Mouse (Mus musculus) kidney, postnatal 14 days (tissue): Measurements from ENCODE around the gene Mthfd1.

Experiments used
- DNase-seq: peaks from one replicate; pipeline ENCODE4 v3.0.0; 2022; ENCODE audit warnings: mixed read lengths

Gene Mthfd1

DNA sequence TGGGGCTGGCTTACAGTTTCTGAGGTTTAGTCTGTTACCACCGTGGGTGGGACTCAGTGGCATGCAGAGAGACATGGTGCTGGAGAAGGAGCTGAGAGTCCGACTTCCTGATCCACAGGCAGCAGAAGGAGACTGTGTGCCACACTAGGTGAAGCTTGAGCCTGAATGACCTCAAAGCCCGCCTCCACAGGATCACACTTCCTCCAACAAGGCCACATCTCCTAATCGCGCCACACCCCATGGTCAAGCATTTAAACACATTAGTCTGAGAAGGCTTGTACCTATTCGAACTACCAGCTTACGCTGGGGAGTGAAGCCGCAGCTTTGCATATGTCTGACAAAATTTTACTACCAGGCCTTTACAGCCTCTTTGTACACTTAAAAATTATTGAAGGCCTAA, 50.0 kb downstream of the Mthfd1 start:
- no peak for DNase-seq

DNA sequence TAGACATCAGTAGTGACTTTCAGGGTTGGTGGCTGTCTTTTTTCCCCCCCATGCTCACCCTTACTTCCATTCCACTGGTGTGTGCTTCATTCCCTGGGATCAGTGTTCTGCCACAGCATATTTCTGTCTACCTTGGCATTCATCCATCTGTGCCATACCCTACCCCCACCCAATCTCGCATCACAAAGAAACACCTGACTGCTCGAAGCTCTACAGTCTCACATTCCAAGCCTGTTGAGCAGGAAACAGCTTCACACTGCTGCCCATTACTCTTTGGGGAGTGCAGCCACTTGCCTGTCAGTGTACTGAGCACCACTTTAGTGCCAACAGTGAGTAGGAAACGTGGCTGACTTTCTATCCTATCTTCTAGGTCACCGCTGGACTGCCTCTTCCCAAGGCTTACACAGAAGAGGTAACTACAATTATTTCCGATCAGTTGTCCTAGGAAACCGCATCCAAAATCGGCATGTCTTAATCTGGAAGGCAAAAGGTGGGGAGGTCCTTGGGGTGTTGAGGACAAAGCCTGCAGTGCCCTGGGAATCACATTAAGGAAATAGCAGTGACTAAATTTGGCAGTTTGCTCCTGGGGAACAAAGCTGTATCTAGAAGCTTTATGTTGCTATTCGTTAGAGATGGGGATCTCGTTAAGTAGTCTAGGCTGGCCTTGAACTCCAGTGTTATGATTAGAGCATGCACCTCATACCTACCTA, 51.9 kb downstream of the Mthfd1 start:
- peak; percentile 22 for DNase-seq

DNA sequence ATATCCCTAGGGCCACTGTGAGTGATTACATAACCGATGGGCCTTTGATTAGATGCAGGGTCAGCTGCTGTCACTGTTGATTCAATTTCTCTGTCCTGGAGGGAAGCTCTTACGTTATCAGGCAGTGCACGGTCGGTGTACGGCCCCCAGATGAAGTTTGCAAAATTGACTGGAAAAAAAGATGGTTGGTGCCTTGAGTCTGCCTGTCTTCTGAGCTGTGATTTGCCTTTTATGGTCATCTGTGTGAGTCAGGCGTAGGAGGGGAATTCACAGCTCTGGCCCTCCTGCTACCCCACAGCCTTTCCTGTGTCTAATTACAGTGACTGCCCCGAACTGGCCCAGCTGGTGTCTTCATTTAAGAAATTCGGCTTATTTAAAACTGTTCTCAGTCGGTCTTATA, 52.9 kb downstream of the Mthfd1 start:
- peak; percentile 38 for DNase-seq

DNA sequence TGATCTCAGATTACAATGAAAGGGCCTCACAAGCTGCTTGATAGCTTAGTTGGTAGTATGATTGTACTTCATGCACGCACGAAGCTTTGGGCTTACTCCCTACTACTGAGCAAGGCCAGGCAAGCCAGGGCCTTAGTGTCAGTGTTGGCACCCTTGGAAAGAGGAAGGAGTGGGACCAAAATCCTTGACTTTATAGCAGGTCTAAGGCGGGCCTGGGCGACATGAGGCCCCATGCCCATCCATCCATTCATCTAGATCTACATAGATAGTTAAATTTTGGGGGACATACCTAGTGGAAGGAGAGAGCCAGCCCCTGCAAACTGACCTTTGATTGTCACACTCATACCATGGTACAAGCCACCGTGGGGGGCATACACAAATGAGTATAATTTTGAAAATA, 53.3 kb downstream of the Mthfd1 start:
- no peak for DNase-seq

DNA sequence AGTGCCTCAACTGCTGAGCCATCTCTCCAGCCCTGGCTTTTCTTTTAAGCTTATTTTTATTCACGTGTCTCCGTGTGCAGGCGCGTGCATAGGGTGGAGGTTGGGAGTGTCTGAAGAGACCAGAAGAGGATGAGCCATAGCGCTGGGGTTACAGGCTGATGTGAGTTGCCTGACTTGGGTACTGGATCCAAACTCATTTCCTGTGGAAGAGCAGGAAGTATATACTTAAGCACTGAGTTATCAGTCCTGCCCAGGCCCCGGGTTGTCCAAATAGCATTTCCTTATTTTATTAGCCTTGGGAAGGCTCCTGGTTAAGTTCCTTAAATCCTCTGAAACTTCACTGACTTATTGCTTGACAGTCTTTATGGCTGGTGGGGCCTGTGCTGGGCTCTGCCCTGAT, 54.9 kb downstream of the Mthfd1 start:
- DNase-seq: no peak

DNA sequence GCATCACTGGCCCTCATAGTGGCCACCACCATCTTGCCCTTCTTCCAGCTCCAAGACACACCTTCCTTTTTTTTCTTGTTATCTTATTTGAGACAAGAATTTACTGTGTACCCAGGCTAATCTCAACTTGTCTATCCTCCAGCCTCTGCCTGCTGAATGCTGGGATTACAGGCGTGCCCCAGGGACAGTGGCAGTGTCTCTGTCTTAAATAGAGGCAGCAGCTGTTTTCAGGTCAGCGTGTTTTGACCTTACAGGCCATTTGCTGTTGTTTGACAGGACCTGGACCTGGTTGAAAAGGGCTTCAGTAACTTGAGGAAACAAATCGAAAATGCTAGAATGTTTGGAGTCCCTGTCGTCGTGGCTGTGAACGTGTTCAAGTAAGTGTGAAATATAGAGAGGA, 55.5 kb downstream of the Mthfd1 start:
- DNase-seq: no peak

DNA sequence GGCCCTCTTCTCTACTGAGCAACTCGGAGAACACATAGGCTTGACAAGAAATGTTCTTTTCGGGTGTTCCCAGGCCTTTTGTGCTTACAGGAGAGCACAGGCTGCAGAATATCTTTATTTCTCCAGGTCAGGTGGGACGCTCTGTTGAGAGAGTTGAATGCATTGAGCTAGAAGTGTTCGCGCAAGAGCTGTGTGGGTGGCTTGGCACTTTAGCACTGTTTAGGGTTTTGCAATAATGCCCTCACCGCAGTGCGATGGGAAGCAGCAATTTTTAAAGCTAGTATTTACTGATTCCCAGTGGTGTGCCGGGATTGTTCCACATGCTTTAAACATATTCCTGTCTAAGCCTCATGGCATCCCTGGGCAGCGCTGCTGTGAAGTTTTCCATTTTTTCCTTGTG, 56.1 kb downstream of the Mthfd1 start:
- DNase-seq: no peak

DNA sequence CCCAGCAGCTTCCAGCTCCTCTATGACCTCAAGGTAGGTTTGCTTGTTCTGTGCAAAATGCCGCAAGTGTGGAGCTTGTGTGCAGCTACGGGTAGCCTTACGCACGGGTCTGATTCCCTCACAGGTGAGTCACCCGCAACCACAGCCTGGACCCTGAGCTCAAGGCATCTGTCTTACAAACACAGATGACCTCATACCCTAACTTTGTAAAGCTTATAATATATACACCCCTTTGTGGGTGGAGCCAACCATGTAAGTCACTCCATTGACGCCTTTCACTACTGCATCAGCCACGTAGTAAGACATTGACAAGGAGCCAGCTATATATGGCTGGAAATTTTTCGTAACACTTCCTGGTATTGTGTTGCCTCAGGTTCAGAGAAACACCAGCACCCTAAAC, 56.9 kb downstream of the Mthfd1 start:
- DNase-seq: no peak

DNA sequence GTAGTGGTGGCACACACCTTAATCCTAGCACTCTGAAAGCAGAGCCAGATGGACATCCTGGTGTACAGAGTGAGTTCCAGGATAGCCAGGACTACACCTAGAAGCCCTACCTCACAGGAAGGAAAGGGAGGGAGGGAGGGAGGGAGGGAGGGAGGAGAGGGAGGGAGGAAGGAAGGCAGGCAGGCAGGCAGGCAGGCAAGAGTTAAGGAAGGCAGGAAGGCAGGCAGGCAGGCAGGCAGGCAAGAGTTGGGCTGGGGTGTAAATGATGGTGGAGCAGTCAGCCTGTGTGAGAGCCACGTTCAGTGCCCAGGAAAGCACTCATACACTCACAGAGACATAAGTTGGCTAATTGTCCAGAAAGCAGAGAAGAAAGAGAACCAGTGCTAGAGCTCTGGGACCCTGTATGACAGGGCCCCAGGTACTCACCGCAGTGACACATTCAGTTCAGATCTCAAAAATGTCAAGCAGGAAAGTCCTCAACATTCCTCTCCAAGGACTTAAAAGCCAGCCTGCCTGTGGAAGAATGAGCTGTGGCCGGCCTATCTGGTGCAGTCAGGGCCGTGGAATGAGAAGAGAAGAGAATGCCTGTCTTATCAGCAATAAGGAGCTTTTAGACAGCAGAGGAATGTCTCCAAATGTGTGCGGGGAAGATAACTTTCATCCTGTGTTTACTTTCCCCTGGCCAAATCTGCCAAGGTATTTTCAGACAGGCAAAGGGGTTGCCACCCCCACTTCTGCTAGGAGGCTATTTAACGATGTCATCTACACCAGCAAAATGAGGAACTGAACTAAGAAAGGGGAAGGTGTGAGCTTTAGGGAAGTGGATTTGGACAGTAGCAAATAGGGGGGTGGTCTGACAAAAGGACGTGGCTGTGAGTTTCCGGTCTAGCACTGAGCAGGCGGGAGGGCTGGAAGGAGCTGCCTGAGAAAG, 63.4 kb downstream of the Mthfd1 start:
- no peak for DNase-seq

DNA sequence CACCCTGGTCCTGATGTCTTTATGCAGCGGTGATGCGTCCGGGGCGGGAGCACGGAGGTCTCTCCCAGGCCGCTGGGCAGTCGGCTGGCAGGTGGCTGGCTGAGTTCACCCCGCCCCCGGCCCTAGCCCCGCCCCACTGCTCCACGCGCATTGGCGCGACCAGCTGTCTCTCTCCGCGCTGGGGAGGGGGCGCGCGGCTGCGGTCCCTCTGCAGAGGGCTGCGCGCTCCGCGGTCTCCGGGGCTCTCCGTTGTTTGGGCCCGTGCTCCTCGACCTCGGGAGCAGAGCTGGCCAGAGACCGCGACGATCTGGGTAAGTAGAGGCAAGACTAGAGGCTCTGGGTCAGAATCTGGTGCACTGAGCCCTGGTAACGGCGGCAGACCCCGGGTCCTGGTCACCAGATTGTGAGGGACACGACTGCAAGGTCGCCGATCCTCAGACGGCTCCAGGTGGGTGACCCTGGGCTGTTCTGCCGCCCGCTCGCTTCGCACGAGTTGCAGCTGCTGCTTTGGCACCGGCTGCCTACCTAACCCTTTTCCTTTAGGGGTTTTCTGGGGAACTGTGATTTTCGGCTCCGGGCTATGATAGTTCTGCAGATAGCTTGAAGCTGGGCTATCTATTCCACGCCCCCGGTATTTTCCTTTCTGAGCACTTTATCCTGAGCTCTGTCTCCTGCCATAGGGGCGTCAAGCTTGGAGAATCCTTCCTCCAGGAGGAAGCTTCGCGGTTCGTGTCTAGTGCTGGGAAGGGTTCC, 69.8 kb downstream of the Mthfd1 start, which contains the start of gene Akap5:
Akap5 (plus strand) TSS at position 213 of the 753 bp plus-strand sequence.
- peak; percentile 68 for DNase-seq

DNA sequence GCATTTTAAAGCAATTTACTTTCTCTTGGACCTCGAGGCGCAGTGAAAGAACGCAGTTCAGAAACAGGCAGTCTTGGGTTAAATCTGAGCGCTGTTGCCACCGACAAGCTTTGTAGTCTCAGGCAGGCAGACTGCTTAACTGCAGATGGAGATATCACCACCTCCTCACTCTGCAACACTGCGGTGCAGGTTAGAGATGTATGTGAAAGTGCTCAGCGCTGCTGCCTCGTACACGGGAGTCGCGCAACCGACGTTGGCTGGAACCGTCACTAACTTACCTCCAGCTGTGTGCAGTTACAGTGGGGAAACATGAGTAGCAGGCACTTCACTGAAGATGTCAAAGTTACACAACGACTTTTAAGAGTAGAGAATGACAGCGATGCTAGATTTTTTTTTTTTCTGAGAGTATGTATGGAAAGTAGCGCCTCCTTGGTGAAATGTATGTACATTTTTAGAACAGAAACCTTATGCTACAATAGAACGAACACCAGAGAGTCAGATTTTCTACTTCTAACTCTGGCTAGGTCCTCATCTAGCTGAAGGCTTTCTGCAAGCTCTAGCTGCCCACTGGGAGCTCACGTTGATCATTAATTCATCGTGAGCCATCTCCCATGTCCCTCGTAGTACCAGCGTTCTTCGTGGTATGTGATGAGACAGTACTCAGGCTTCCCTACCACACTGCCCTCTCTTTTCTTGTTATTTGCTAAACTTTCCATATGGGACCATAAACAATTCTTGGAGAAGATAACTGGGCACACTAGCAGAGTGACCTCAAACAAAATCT, 71.5 kb downstream of the Mthfd1 start:
- no peak for DNase-seq

DNA sequence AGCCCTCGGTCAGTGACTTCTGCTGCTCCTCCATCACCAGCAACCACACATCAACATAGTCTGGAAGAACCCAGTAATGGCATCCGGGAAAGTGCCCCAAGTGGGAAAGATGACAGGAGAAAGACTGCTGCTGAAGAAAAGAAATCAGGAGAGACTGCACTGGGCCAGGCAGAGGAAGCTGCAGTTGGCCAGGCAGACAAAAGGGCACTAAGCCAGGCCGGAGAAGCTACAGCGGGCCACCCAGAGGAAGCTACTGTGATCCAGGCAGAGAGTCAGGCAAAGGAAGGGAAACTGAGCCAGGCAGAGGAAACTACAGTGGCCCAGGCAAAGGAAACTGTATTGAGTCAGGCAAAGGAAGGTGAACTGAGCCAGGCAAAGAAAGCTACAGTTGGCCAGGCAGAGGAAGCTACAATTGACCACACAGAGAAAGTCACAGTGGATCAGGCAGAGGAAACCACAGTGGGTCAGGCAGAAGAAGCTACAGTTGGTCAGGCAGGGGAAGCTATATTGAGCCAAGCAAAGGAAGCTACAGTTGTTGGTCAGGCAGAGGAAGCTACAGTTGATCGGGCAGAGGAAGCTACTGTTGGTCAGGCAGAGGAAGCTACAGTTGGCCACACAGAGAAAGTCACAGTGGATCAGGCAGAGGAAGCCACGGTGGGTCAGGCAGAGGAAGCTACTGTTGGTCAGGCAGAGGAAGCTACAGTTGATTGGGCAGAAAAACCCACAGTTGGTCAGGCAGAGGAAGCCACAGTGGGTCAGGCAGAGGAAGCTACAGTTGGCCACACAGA, 73.7 kb downstream of the Mthfd1 start:
- no peak for DNase-seq

DNA sequence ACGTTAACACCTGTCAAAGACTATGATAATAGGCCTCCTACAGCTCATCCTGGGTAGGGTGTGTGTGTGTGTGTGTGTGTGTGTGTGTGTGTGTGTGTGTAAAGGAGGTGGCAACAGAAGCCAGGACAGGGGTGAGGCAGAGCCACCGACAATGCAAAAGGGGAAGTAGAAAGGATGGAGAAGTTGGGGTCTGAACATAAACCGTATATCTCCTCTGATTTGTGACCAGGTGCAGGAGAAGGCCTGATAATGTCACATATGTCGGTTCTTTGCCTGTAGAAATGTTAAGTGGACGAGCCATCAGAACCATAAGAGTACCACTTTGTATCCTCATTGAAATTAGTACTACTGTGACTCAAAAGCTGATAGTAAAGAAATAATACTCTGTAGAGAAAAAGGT, 78.6 kb downstream of the Mthfd1 start:
- no peak for DNase-seq

DNA sequence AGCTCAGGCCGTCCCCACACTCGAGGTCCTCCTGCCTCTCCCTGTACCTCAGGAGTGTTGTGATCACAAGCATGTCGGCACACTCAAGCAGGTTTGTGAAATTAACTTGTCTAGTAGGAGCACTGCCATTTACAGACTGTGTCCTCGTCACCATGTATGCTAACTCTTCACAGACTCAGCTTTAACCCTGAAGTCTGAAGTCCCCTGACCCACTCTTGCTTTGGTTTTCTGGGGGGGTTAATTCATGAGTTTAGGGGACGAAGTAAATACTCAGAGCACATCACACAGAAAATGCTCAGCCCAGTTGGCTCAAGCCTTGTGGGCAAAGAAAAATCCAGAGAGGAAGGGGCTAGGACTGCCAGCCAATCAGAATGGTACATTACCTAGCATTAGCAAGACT, 80.5 kb downstream of the Mthfd1 start:
- no peak for DNase-seq

DNA sequence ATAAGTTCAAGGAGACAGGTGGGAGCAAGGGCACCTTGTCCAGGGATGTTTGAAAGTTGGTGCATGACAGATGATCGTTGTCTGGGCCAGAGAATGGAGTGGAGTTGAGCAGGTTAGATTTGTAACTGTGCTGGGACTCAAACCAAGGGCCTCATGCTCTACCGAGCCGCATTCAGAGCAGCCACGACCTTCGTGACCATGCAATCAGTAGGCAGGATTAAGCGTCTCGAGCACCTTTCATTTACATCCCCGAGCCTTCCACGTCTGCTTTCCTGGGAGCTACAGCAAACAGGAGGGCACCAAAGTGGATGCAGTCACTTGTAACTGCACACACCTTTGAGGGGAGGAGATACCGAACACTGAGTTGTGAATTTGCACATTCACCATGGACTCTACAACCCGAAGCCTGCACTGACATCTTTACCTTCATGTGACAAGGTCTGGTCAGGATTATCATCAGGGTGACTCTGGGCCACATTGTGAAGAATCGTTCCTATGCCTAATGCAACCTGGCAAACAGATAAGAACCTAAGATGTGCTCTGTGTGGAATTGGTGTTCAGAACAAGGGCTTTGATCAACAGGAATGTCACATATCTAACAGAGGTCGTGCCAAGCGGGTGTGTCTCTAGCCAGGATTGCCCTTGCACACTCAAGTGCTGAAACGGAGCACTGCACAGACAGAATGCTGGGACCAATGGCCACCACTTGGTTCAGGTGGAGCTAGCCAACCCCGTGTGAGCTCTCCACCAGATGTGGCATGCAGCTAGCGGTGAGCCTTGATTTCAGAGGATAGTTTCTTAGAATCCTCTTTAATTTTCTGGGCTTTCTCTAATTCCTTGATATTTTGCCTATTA, 81.2 kb downstream of the Mthfd1 start:
- no peak for DNase-seq

DNA sequence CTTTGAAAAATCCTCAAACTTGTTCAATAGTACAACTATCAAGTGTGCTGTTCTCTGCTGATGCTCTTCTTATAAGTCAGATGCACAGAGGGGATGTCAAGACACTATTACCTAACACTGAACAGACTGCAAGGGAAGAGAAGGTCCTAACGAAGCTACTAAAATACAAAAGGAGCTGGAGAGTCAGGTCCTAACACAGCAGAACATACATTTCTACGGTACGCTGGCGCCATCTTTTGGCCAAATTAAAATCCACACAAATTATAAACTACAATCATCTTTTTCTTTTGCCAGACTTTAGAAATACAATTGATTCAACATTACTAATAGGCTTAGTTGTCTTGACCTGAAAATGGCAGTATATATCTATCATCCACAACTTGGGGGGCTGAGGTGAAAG, 86.0 kb downstream of the Mthfd1 start:
- DNase-seq: peak; percentile 71

DNA sequence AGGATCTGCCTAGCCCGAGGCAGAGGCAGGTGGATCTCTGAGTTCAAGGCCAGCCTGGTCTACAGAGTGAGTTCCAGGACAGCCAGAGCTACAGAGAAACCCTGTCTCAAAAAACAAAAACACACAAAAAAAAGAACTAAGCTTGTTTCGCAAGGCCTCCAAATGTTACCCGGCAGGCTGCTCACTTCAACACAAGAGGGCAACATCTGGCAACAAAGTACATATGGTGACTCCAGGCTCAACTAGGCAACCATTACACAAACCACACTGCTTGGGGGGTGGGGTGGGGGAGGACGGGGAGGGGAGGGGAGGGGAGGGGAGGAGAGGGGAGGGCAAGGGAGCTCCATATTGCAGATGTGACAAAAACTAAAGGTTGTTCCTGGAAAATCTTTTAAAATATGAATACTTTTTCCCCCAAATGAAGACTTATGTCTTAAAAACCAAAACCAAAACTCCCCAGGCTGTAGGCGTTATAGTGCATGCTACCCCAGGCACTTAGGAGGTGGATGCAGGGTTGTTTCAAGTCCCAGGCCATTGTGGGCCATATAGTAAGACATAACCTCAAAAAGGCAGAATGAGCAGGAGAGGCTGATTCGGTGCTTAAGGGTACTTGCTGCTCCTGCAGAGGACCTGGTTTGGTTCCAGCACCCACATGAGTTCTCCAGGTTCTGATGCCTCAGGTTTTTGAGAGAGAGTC, 90.8 kb downstream of the Mthfd1 start:
- peak; percentile 23 for DNase-seq

DNA sequence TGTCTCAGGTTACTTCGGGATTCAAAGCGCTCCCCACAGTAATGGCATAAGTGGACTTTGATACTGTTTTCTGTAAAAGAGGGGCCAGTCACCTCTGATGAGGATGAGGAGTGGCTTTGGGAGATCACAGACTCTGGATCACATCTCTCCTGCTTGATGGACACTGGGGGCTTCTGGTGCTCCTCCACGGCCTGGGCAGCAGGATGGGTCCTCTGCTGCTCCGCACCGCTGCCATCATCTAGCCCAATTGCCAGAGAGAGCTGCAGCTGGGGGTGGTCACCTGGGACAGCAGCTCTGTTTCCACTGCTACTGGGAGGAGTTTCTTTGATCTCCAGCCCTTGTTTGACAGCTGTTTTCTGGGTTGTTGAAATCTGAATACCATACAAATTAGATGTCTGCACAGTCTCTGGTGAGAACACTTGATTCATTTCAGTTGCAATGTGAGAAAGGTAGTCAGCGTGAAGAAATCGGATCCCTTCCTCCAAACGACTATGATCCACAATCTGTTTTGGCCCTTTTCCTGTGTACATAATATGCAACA, 94.7 kb downstream of the Mthfd1 start:
- DNase-seq: no peak

DNA sequence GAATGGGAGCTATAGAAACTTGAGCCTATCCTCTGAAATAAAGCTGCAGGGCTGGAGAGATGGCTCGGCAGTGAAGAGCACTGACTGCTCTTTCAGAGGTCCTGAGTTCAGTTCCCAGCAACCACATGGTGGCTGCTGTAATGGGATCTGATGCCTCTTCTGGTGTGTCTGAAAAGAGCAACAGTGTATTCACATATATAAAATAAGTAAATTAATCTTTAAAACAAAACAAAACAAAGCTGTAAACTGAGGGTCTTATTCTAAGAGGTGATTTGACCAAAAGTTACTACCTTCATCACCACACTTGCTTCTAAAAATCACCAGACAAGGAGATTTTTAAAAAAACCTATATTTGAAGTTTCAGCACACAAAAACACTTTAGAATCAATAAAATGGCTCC, 105.8 kb downstream of the Mthfd1 start:
- DNase-seq: no peak
